Mouse (Mus musculus): ENCODE measurements around the gene Olfr332. TPM values are rescaled to one million over a fixed set of nuclear protein-coding genes. Genes with fewer than 3 reads are reported as not detected.

The Olfr332 gene
- polyA plus RNA-seq, 1 experiment from 2014 or later: not detected

GRCm38 (mm10) chr11:58452759-58453158 lies 39.6 kb downstream of the Olfr332 start, which contains the start of gene Lypd9:
Gene Lypd9 (minus strand): TSS chr11:58452923.
- Histone ChIP-seq H3K36me3 (ENCODE audit: control insufficient read depth, insufficient read depth) (no peaks in the 10 kb centered on the region), H3K9me3 (replicated peaks; ENCODE audit: control insufficient read depth, low read length) (no peaks in the 10 kb centered on the region), H3K27me3 (ENCODE audit: control insufficient read depth, insufficient read depth, low read depth, low read length) (no peaks in the 10 kb centered on the region), H3K4me2 (ENCODE audit: low read depth, low read length) (no peak within 1 kb of the TSS), H3K9ac (ENCODE audit: low read depth, low read length) (no peak within 1 kb of the TSS), H3K4me3 (ENCODE audit: low read depth, low read length) (no peak within 1 kb of the TSS), H3K4me1 (ENCODE audit: control insufficient read depth, low read depth, low read length) (no peaks in the 10 kb centered on the region), H3K27ac (ENCODE audit: low read length) (no peak within 1 kb of the TSS)
- 83% methylated on average over 9 of the region's 9 CpGs for WGBS (ENCODE audit: insufficient replicate concordance)
- no peak for ATAC-seq (ENCODE audit: low read depth)

Other genes with a start within 250 kb of the Olfr332 start
- 2.5 and 3.2 TPM in 2 replicates for gene 4930438A08Rik, start 217.8 kb downstream of the Olfr332 start, polyA plus RNA-seq (2015; fragmentation: Nextera tagmentation; extraction: Ambion mirVana)
- gene Zfp692, start 185.5 kb downstream of the Olfr332 start, polyA plus RNA-seq (2015; fragmentation: Nextera tagmentation; extraction: Ambion mirVana): 9.8 and 10.1 TPM in 2 replicates
- gene Zfp672, start 162.2 kb downstream of the Olfr332 start, polyA plus RNA-seq (2015; fragmentation: Nextera tagmentation; extraction: Ambion mirVana): 33.8 and 36.6 TPM in 2 replicates
- gene Sh3bp5l, start 161.8 kb downstream of the Olfr332 start, polyA plus RNA-seq (2015; fragmentation: Nextera tagmentation; extraction: Ambion mirVana): 16.8 and 17.0 TPM in 2 replicates
- gene Lypd8, start 113.5 kb downstream of the Olfr332 start, polyA plus RNA-seq (2015; fragmentation: Nextera tagmentation; extraction: Ambion mirVana): 0.16 and 12.0 TPM in 2 replicates
- not detected in 2 replicates for gene 1810065E05Rik, start 71.4 kb downstream of the Olfr332 start, polyA plus RNA-seq (2015; fragmentation: Nextera tagmentation; extraction: Ambion mirVana)
- not detected in 2 replicates for gene Gm12253, start 60.0 kb downstream of the Olfr332 start, polyA plus RNA-seq (2015; fragmentation: Nextera tagmentation; extraction: Ambion mirVana)
- not detected in 2 replicates for gene Lypd9, start 39.6 kb downstream of the Olfr332 start, polyA plus RNA-seq (2015; fragmentation: Nextera tagmentation; extraction: Ambion mirVana)
- not detected in 2 replicates for gene Olfr30, start 30.3 kb downstream of the Olfr332 start, polyA plus RNA-seq (2015; fragmentation: Nextera tagmentation; extraction: Ambion mirVana)
- gene Olfr331, start 10.0 kb upstream of the Olfr332 start, polyA plus RNA-seq (2015; fragmentation: Nextera tagmentation; extraction: Ambion mirVana): not detected in 2 replicates
- gene Olfr330, start 42.3 kb upstream of the Olfr332 start, polyA plus RNA-seq (2015; fragmentation: Nextera tagmentation; extraction: Ambion mirVana): not detected in 2 replicates
- gene Olfr329-ps, start 53.9 kb upstream of the Olfr332 start, polyA plus RNA-seq (2015; fragmentation: Nextera tagmentation; extraction: Ambion mirVana): not detected in 2 replicates
- not detected in 2 replicates for gene Olfr328, start 63.1 kb upstream of the Olfr332 start, polyA plus RNA-seq (2015; fragmentation: Nextera tagmentation; extraction: Ambion mirVana)
- not detected in 2 replicates for gene Olfr224, start 78.0 kb upstream of the Olfr332 start, polyA plus RNA-seq (2015; fragmentation: Nextera tagmentation; extraction: Ambion mirVana)
- not detected in 2 replicates for gene Olfr325, start 85.2 kb upstream of the Olfr332 start, polyA plus RNA-seq (2015; fragmentation: Nextera tagmentation; extraction: Ambion mirVana)
- gene Olfr324, start 102.6 kb upstream of the Olfr332 start, polyA plus RNA-seq (2015; fragmentation: Nextera tagmentation; extraction: Ambion mirVana): not detected in 2 replicates
- gene 2210407C18Rik, start 123.5 kb upstream of the Olfr332 start, polyA plus RNA-seq (2015; fragmentation: Nextera tagmentation; extraction: Ambion mirVana): not detected in 2 replicates
- gene Olfr323, start 137.9 kb upstream of the Olfr332 start, polyA plus RNA-seq (2015; fragmentation: Nextera tagmentation; extraction: Ambion mirVana): not detected in 2 replicates
- 12.7 and 15.7 TPM in 2 replicates for gene Trim58, start 147.9 kb upstream of the Olfr332 start, polyA plus RNA-seq (2015; fragmentation: Nextera tagmentation; extraction: Ambion mirVana)
- 0.08 TPM in 1 of 2 replicates, not detected in the other for gene Olfr322, start 166.2 kb upstream of the Olfr332 start, polyA plus RNA-seq (2015; fragmentation: Nextera tagmentation; extraction: Ambion mirVana)
- gene Olfr320, start 188.5 kb upstream of the Olfr332 start, polyA plus RNA-seq (2015; fragmentation: Nextera tagmentation; extraction: Ambion mirVana): not detected in 2 replicates
- gene Olfr319, start 206.6 kb upstream of the Olfr332 start, polyA plus RNA-seq (2015; fragmentation: Nextera tagmentation; extraction: Ambion mirVana): not detected in 2 replicates
- gene Olfr318, start 231.5 kb upstream of the Olfr332 start, polyA plus RNA-seq (2015; fragmentation: Nextera tagmentation; extraction: Ambion mirVana): not detected in 2 replicates
- gene Olfr317, start 246.7 kb upstream of the Olfr332 start, polyA plus RNA-seq (2015; fragmentation: Nextera tagmentation; extraction: Ambion mirVana): not detected in 2 replicates